Mouse (Mus musculus): ENCODE measurements around the gene Sirt7.
A peak's percentile ranks its signal among the peaks of the same experiment; 100 is the strongest.

Sirt7 gene

GRCm38 (mm10) chr11:120625152-120625775, at the start of gene Sirt7:
Sirt7 (minus strand) TSS chr11:120625240.
- DNase-seq, result no peak

GRCm38 (mm10) chr11:120673594-120674122, 48.6 kb upstream of the Sirt7 start:
- no peak for DNase-seq

GRCm38 (mm10) chr11:120672687-120673593, 47.9 kb upstream of the Sirt7 start, which contains the start of gene Aspscr1:
Aspscr1 (plus strand) TSS chr11:120672973.
- DNase-seq, result peak; percentile 94

GRCm38 (mm10) chr11:120666617-120667016, 41.6 kb upstream of the Sirt7 start:
- DNase-seq, result no peak

GRCm38 (mm10) chr11:120665406-120665805, 40.4 kb upstream of the Sirt7 start:
- DNase-seq, result no peak

GRCm38 (mm10) chr11:120663714-120664113, 38.7 kb upstream of the Sirt7 start:
- DNase-seq, result no peak

- DNase-seq, result no peak
Observed at GRCm38 (mm10) chr11:120662759-120663158, 37.7 kb upstream of the Sirt7 start.

- no peak for DNase-seq
Observed at GRCm38 (mm10) chr11:120661076-120661460, 36.0 kb upstream of the Sirt7 start, which contains the start of gene Notum. Notum (minus strand) TSS chr11:120661175.

GRCm38 (mm10) chr11:120660301-120661075, 35.4 kb upstream of the Sirt7 start:
- DNase-seq, result no peak

- DNase-seq, result no peak
Observed at GRCm38 (mm10) chr11:120659509-120660300, 34.7 kb upstream of the Sirt7 start.

- peak; percentile 60 to 74 for DNase-seq
Observed at GRCm38 (mm10) chr11:120658876-120659410, 33.9 kb upstream of the Sirt7 start.

GRCm38 (mm10) chr11:120657301-120657700, 32.3 kb upstream of the Sirt7 start:
- no peak for DNase-seq

- no peak for DNase-seq
Observed at GRCm38 (mm10) chr11:120654741-120655140, 29.7 kb upstream of the Sirt7 start.

- DNase-seq, result no peak
Observed at GRCm38 (mm10) chr11:120651872-120652271, 26.8 kb upstream of the Sirt7 start.

GRCm38 (mm10) chr11:120648001-120648476, 23.0 kb upstream of the Sirt7 start, which contains the start of gene Myadml2:
Myadml2 (minus strand) TSS chr11:120648158.
- peak; percentile 51 to 65 for DNase-seq

GRCm38 (mm10) chr11:120647047-120647830, 22.2 kb upstream of the Sirt7 start:
- DNase-seq, result peak in 1 of 2 experiments; percentile 26

GRCm38 (mm10) chr11:120643601-120643987, 18.6 kb upstream of the Sirt7 start, which contains the start of gene Pycr1:
Pycr1 (minus strand) TSS chr11:120643769.
- DNase-seq, result peak; percentile 92 to 97

GRCm38 (mm10) chr11:120642939-120643600, 18.0 kb upstream of the Sirt7 start:
- peak in 1 of 2 experiments; percentile 31 for DNase-seq

GRCm38 (mm10) chr11:120641869-120642268, 16.8 kb upstream of the Sirt7 start:
- no peak for DNase-seq

- DNase-seq, result no peak
Observed at GRCm38 (mm10) chr11:120641255-120641654, 16.2 kb upstream of the Sirt7 start.
